Mouse (Mus musculus): ENCODE data around the gene Htr2b.

GRCm38 (mm10) chr1:86143165-86143564 is 31.4 kb upstream of the Htr2b start:
- TF ChIP-seq CTCF (IDR thresholded peaks at IDR 0.05; ENCODE audit: borderline replicate concordance, insufficient read depth, low read length) (no peak), POLR2A (IDR thresholded peaks at IDR 0.05; ENCODE audit: low read depth, low read length) (no peak)

Measured in embryonic fibroblast, embryonic 13.5 days (primary cell).